26 mouse cellular contexts compared by ENCODE assay signal in genomic region chr6:97341628-97342027, GRCm38 (mm10).
DNase-seq lines count a peak whose midpoint lies in the region; TF ChIP-seq lines count a peak whose summit lies in the region.
"Had no signal": no experiment of that assay in that cellular context is flagged by ENCODE, and none has a peak within 500 bp of the region (broad histone marks: within the 10 kb centered on the region; RNA-seq: fewer than 3 reads in every experiment).

No protein-coding gene starts in this region.

- peak; percentile 11 for DNase-seq in adrenal gland, adult 8-10 months
- no peak for DNase-seq in adrenal gland, postnatal 14 days
- DNase-seq in layer of hippocampus, adult 2 months (ENCODE audit: low spot score in 2 of 2): no peak
- DNase-seq in layer of hippocampus, adult 18-20 months (ENCODE audit: low spot score in 2 of 2): no peak
- peak; percentile 21 for DNase-seq in testis, postnatal 14 days (ENCODE audit: low spot score)
- no peak for DNase-seq in testis, postnatal 10 days (ENCODE audit: low spot score)
- DNase-seq in yolk sac, embryonic 10.5 days (ENCODE audit: low spot score): peak; percentile 22
- DNase-seq in cerebellum, postnatal 10 days: no peak
- DNase-seq: adrenal gland, postnatal 25 days; cerebellum, adult 11-12 months; cerebellum, adult 9-11 months; heart, postnatal 14 days; kidney, adult 11 months; kidney, postnatal 14 days; retina, postnatal 1 day; right cerebral cortex, postnatal 14 days; thymus, postnatal 14 days had no signal

- H3K27ac ChIP-seq in layer of hippocampus, adult 2 months: 0 out of 2 replicates have a peak overlapping the region, but pooled peaks have one; percentile 21
- H3K27ac ChIP-seq: embryonic facial prominence, embryonic 13.5 days; forebrain, embryonic 10.5 days; forebrain, embryonic 15.5 days; left cerebral cortex, adult 2 months; limb, embryonic 13.5 days; liver, embryonic 12.5 days; lung, embryonic 15.5 days; macrophage; midbrain, embryonic 13.5 days had no signal

- H3K4me3 ChIP-seq in layer of hippocampus, adult 2 months: no peak overlapping the region
- H3K4me3 ChIP-seq: embryonic facial prominence, embryonic 13.5 days; forebrain, embryonic 10.5 days; forebrain, embryonic 15.5 days; left cerebral cortex, adult 2 months; limb, embryonic 13.5 days; liver, embryonic 12.5 days; lung, embryonic 15.5 days; midbrain, embryonic 13.5 days had no signal

- no peak for TF ChIP-seq CTCF in layer of hippocampus, adult 2 months (conservative IDR thresholded peaks at IDR 0.05)

Comparison
In these comparisons a context has a peak if more than half of its experiments do, and no peak if none do; other contexts are left out.
1. DNase-seq: peak in adrenal gland, adult 8-10 months (single experiment), testis, postnatal 14 days (single experiment) and yolk sac, embryonic 10.5 days (single experiment); none in adrenal gland, postnatal 14 days (single experiment), layer of hippocampus, adult 2 months (0 of 2), layer of hippocampus, adult 18-20 months (0 of 2), testis, postnatal 10 days (single experiment) and cerebellum, postnatal 10 days (0 of 2).